Mouse (Mus musculus): ENCODE results near the gene Shc1.
"Not testable (repeated sequence)": the region's sequence is repeated elsewhere in the genome, so short reads cannot be mapped to it uniquely, and the experiment has no call there.

The Shc1 gene

DNA sequence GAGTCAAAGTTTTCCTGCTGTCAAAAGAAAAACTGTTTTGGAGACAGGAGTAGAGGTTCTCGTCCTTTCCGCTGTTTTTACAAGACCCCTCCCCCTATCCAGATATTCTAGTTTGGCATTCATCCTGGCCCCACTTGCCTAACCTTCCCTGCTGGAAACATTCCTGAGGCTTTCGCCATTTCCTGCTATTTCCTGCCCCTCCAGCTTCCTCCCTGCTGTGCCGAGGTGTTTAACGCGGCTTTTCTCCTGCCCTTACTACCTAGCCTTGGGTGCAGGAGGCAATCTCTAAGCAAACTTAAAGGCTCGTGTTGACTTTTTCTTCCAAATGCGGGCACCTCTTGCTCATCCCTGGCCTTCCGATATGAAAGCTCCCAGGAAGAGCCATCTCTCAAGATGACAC is 1.3 kb downstream of the Shc1 start:
- DNase-seq, result peak; percentile 61

DNA sequence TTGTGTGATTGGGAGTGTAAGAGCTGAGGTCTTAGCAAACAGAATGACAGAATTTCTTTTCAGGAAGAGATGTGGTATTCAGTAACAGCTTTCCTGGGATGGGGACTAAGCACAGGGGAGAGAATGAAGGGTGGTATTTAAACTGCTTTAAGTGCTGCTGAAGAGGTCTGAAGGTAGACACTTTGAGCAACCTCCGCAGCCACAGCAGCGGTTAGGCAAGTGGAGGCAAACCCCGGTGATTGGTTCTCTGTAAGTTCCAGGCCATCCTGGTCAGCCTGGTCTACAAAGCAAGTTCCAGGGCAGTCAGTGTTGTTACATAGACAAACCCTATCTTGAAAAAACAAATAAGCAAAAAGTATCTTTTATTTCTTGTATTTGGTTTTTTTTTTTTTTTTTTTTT is 1.7 kb downstream of the Shc1 start:
- no peak for DNase-seq

DNA sequence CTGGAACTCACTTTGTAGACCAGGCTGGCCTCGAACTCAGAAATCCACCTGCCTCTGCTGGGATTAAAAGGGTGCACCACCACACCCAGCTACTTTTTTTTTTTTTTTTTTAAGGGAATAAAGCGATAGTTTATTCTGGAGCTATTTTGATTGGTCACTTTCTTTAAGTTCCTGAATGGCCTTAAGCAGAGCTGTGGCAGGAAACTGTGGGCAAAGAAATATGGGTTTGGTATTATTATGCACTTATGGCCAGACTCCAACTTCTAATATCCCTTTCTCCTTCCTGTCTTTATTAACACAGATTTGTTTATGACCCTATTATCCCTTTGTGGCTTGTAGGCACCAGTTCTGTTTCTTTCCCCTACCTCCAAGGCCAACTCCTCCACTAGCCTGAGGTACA is 2.2 kb downstream of the Shc1 start:
- no peak for DNase-seq

DNA sequence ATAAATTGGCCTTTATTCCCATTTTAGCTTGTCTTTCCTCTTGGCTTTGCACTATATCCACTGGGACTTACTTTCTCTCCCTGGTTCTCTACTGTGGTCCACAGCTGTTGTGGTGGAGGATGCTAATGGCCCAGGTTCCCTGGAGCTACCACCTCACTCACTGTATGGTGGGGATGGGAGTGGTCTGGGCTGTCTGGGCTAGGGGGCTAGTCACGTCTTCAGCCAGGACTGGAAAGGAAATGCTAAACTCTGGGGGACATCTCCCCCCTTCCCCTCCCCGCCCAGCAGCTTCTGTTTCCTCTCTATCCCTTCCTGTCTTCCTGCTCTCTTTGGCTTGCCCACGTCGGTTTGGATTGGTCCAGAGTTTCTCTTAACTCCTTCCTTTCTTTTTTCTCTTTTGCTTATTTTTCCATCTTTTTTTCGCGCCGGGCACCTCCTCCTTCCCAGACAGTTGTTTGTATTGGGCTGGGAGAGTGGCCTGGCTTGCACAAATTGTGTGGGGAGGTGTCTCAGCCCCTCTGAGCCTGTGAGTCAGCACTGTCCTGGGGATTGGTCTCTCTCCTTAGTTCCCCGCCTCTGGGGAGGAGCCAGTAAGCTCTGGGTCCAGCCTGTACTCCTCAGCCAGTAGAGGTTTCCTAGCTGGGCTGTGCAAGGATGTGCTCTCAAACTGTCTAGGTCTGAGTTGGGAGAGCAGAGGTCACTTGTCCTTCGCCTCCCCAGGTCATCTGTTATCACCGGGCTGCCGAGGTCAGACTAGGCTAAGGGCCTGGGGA is 2.9 kb downstream of the Shc1 start:
- DNase-seq, result peak; percentile 74 to 77

DNA sequence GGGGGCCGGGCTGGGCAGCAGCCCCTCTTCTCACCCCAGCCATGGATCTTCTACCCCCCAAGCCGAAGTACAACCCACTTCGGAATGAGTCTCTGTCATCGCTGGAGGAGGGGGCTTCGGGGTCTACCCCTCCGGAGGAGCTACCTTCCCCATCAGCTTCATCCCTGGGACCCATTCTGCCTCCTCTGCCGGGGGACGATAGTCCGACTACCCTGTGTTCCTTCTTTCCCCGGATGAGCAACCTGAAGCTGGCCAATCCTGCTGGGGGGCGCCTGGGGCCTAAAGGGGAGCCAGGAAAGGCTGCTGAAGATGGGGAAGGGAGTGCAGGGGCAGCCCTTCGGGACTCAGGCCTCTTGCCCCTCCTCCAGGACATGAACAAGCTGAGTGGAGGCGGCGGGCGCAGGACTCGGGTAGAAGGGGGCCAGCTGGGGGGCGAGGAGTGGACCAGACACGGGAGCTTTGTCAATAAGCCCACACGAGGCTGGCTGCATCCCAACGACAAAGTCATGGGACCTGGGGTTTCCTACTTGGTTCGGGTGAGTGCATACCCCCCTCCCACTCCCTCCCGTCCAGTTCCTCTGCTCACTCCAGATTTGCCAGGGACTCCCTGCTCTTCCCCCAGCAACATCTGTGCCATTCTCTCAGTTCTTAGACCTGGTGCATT is 3.7 kb downstream of the Shc1 start:
- DNase-seq, result no peak

DNA sequence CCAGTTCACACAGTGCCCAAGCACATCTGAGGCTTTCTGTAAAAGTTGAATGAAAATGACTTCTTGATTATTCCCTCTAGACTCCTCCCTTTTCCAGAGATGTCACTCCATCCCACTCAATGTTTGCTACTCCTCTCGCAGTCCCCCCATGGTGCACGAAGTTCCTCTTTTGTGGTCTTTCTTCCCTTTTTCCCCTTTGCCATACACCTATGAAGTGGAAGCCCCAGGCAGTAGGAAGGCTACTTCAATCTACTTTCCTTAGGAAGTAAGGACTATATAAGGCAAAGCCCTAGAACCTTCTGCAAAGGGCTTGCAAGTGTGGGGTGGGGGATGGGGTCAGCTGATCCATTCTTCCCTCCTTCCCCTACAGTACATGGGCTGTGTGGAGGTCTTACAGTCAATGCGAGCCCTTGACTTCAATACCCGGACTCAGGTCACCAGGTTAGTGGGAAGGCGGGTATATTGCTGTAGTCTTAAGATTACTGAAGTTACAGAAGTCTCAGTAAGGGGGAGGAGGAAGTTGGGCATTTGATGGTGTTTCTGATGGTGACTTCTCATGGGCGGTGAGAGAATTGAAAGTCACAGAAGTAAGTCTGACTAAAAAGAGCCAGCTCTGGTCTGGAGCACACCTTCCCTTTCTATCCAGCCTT is 4.4 kb downstream of the Shc1 start:
- no peak for DNase-seq

DNA sequence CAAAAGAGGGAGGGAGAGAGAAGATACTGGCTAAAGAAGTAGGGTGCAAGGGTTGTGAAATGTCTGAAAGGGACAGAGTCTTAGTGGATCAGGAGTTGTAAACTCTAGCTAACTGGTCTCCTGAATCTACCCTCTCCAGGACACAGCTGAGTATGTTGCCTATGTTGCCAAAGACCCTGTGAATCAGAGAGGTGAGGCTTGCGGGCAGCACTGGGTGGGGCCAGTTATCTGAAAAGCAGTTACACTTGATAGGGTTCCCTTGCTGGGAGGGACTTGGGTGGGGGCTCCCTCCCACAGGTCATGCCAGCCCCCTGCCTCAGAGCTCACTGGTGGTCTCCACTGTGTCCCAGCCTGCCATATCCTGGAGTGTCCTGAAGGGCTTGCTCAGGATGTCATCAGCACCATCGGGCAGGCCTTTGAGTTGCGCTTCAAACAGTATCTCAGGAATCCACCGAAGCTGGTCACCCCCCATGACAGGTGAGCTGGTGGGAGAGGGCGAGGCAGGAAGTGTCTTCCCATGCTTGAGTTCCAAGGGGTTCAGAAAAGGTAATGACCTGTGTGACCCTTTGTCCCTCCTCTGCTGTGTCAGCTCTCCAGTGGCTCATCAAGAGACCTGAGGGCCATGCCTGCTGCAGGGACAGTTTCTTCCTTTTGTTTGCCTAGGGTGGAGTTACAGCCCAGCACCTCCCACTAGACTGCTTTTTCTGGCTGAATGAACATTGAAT is 6.3 kb downstream of the Shc1 start:
- DNase-seq, result no peak

DNA sequence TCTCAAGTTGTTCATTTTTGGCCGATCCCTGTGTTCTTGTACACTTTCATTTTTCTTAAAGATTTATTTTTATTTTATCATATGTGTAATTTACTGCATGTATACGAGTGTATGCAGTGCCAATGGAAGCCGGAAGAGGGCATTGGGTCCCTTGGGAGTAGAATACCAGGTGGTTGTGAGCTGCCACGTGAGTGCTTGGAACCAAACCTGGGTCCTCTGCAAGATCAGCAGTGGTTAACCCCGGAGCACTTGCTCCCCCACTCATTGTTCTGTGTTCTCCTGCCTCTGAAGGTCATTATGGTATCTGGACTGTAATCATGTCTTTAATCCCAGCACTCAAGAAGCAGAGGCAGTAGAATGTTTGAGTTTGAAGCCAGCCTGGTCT is 6.9 kb downstream of the Shc1 start:
- DNase-seq, result no peak

DNA sequence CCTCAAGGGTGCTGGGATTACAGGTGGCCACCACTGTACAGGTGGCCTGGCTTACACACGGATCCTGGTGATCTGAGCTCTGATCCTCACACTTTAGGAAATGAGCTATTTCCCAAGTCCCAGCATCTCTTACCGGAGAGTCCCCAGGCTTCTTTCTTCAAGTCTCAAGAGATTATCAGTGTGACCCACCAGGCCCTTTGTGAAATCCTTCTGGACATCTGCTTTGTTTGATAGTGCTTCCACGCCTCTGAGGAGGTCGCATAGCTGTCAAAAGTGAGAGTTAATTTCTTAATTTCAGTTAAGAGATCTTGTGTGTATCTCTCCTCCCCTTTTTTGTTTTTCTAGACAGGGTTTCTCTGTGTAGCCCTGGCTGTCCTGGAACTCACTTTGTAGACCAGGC is 7.6 kb downstream of the Shc1 start:
- DNase-seq, result no peak

DNA sequence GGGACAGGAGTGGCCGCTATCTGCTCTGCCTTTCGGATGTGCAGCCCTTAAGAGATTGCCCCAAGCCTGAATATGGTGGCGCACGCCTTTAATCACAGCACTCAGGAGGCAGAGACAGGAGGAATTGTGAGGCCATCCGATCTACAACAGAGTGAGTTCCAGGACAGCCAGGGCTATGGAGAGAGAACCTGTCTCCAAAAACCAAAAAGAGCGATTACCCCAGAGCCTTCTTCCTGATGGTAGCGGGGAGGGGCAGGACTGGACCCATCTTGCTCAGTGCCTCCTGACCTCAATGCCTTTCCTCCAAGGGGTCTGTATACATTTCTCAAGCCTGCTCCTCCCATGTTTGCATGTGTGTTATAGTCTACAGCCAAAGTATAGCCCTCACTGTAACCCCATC is 10.8 kb downstream of the Shc1 start:
- DNase-seq, result not testable (repeated sequence)

DNA sequence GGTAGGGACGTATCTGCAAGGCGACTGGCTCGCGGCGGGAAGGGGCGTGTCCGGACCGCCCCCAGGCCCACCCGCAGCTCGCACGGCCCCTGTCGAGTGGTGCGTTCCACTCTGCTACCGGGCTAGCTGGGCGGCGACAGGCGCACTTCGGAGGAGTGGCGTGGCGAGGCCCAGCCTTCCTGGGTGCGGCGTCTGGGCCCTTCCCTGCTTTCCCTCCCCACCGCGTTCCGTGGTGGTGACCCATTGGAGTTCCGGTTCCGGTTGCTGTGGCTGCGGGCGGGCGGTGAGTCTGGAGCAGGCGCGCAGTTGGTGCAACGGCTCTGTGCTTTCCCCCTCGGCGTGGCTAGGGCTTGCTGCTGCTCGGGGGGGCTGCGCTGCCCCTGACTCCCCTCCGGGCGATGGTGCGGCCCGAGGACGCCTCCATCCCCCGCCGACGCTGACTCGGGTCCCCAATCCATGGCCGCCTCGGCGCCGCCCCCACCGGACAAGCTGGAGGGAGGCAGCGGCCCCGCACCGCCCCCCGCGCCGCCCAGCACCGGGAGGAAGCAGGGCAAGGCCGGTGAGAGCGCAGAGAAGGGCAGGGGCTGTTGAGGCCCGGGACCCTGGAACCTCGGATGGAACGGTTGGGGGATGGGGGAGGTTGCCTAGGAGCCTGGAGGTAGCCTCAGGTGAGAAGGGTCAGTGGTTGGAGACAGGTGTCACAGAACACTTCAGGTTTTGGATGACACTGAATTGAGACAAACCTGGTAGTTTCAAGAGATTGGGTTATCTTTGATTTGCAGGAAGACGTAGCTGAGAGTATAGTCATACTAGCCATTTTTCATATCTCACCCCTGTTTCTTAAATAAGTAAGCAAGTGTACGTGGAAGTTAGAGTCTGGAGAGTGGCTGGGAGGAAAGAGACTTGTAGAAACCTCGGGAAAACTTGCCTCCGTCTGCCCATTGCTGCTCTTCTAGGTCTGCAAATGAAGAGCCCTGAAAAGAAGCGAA is 12.2 kb downstream of the Shc1 start, which contains the start of gene Pygo2:
Gene Pygo2, plus strand, starts transcription at position 44 of the 989 bp plus-strand sequence.
- peak; percentile 96 for DNase-seq

DNA sequence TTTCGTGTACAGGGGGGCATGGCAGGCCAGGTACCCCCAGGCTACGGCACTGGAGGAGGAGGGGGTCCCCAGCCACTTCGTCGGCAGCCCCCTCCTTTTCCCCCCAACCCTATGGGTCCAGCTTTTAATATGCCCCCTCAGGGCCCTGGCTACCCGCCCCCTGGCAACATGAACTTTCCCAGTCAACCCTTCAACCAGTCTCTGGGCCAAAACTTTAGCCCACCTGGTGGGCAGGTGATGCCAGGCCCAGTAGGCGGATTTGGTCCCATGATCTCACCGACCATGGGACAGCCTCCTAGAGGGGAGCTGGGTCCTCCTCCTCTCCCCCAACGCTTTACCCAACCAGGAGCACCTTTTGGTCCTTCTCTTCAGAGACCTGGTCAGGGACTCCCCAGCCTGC is 14.4 kb downstream of the Shc1 start:
- DNase-seq, result no peak

DNA sequence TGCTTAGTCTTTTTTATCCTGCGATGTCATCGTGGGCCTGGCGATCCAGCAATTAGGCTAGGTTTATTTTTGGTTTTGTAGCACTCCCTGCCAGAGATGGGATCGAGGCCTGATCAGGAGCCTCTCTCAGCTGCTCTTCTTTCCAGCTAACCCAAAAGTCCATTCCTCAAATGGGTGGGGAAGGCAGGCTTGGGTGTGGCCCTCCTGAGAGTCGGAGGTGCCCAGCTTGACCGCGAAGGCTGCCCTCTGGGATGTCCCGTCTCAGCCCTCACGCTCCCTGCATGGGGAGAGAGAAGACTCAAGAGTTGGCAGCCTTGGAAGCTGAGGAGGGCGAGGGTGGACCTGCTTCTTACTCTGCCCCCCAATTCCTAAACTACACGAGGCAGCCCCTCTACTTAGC is 16.3 kb downstream of the Shc1 start:
- no peak for DNase-seq

DNA sequence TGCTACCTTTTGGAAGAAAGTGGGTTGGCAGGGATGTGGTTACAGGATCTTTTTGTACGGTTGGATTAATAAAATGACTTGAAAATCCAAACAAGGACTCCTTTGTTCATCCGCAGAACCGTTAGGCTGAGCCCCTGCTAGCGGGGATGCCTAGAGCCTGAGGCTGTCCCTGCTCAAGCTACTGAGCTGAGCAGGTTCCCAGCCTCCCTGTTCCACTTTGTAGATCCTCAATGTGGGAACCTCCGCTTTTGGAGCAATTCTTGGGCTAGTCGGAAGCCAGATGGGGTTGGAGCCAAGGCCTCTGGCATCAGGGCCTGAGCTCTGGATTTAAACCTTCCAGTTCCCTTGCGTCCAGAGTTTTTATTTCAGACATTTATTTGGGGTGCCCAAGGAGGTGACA is 16.8 kb downstream of the Shc1 start:
- no peak for DNase-seq

DNA sequence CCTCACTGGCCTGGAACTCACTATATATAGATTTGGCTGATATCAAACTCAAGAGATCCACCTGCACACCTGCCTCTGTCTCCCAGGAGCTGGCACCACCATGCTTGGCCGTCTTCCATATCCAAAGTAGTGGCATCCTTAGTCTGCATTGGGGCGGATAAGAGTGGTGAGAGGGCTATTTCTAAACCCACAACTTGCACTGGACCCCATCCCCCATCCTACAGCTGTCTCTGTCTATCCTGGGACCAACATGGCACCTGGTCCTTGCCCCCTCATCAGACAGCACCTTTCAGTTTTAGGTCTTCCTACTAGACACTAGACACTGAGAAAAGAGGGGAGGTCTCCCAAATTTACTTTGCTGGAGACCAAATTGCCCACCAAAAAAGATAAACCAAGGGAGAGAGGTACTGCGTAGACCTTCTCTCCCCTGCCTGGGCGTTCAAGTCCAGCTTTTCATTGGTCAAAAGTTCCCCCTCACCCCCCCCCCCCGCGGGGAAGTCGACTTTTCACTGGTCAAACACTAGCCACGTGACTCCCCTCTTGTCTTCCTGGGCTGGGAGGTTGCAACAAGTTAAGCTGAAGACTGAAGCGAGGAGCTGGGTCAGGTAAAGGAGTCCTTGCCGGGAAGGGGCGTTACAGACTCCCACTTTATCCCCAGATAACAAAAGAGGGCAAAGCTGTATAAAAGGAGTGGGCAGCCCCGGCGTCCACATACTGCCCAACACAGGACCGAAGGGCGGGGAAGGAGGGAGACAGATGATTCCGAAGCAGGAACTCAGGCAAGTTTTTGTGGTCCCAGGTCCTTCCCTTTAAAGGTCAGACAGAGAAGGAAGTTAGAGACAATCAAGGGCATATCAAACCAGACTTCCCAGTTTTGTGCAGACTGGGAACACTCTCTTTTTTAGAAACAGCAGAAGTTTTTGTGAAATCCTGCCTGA is 18.2 kb downstream of the Shc1 start, which contains the start of gene Pbxip1:
Gene Pbxip1, plus strand, starts transcription at position 531 of the 938 bp plus-strand sequence.
- peak; percentile 71 to 76 for DNase-seq

DNA sequence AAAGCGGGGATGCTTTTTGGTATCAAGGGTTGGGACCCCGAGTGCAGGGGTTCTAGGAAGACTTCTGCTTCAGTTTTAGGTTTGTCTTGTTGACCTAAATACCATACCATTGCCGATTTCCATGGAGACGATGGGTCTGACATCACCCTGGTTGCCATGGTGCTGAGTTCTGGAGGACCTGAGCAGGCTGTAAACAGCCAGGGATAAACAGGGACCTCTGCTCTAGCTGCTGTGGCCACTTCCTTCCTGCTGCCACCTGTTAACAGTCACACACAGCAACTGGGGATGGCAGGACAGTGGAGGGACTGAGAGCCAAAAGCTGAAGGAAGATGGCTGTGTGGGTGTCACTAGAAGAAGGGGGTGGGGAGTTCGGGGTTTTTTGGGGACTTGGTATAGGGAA is 19.0 kb downstream of the Shc1 start:
- DNase-seq, result no peak

DNA sequence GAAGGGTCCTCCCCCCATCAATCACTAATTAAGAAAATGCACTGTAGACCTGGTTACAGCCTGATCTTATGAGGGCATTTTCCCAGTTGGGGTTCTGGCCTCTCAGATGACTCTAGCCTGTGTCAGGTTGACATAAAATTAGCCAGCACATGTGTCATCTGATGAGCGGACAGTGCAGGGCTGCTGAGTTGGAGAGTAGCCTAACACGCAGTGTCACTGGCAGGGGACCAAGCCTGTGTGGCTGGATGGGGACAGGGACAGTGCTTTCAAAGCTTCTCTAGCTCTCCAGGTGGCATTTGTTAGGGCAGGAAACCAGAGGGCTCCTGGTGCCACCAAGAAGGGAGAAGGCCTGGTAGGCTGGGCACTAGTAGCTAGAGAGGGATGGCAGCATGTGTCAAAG is 22.4 kb downstream of the Shc1 start:
- DNase-seq, result no peak

DNA sequence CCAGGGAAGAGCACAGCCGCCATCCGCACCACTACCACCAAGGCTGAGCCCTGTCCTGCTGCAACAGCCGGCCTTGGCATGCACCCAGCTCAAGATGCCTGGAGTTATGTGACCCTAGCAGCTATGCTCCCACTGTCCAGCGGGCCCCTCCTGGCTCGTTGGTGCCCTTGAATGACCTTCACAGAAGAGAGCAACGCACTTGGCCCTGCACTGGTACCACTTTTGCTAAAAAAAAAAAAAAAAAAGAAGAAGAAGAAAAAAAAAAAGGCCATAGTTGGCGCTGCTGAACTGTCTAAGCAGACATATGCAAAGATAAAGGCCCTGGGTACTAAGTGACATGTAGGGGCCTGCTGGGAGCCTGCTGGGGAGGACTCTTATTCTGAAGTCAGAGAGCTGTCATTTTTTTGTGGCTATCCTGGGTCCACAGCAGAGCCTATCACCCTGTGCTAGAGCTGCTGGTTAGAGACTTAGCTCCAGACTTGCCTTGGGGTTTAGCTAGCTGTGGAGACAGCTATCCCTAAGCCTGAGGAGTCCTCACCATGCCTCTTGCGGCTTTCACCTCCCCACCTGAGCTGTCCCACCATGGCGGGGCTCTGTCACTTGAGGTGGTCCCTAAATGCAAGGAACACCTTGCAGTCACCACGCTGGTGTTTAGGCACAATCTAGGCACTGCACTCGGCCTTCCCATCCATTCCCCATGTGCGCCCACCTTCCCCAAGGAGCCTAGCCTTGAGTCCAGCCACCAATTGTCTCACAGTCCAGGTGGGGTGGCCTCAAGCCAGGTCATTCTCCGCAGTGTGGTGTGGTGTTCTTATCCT is 30.7 kb downstream of the Shc1 start:
- peak; percentile 47 to 49 for DNase-seq

DNA sequence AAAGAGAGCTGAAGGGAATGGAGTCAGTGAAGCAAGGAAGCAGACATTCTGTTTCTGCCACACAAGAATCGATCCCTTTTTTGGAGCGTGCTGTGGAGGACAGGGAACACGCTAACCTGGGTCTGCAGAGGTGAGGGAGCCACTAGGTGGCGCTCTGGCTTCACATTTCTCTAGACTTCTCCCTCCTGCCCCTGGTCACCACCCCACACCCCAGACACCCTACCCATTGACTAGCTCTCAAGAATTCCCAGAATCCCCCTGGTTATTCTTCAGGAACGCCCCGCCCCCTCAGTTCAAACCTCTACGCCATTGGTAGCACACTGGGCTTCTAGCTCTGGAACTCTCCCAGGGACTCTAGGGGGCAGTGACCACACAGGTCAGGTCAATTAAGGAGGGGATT is 31.3 kb downstream of the Shc1 start:
- peak; percentile 73 to 78 for DNase-seq

DNA sequence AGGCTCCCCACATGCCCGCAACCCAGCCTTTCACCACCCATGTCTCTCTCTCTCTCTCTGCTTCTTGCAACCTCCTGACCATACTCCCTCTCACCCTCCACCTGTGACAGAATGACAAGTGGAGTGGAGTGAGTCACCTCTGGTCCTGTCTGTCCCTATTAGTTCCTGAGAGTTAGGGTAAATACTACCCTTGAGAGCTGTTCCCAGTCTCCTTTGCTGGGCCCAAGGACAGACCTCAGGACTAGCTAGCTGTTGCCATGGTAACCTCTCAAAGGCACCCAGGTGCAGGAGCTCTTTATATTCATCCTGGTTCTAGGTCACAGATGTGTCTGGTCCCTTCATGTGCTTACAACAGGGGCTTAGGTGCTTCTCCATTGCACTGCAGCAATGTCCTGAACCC is 33.7 kb downstream of the Shc1 start:
- no peak for DNase-seq

Measured in kidney, adult 8-10 months (tissue).